Mouse (Mus musculus) heart, adult 2 months (tissue): ENCODE measurements around the gene Zfp286.

Source experiments
- CTCF ChIP-seq: fragments of 200-600 bp; IDR thresholded peaks from 2 replicates; pipeline ENCODE4 v1.8.1; 2022; ENCODE audit warnings: antibody characterized with exemption, mild to moderate bottlenecking, moderate library complexity
- EP300 ChIP-seq: fragments of 200-500 bp; IDR thresholded peaks from 2 replicates; pipeline ENCODE4 v1.6.1; 2011; ENCODE audit warnings: low read depth, low read length, control low read depth; ENCODE audit not compliant: insufficient read depth
- POLR2A ChIP-seq: fragments of 200-500 bp; IDR thresholded peaks from 2 replicates; pipeline ENCODE4 v1.6.1; 2011; ENCODE audit warnings: mild to moderate bottlenecking, low read depth, low read length, control low read depth; ENCODE audit not compliant: insufficient read depth

DNA sequence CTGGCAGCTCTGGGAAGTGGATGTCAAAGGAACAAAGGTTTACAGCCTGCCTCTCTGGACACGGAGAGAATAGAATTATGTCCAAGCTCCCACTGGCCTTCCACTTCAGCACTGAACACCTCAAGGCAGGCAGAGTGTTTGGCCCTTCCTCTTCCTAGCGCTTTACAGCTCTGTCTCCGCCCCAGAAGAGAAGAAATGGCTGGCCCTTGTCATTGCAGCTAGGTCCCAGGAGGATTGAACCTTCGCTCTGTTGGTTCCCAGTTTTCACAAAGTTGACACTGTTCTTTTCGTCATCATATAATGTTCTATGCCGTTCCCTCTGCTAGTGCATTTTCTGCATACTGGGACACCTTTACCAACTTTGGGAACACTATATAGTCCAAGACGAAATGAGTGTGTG, 81.0 kb downstream of the Zfp286 start:
- TF ChIP-seq CTCF (no peak), EP300 (no peak), POLR2A (no peak)
